Comparison of ENCODE assay signal across 18 mouse cellular contexts in the genomic region with DNA sequence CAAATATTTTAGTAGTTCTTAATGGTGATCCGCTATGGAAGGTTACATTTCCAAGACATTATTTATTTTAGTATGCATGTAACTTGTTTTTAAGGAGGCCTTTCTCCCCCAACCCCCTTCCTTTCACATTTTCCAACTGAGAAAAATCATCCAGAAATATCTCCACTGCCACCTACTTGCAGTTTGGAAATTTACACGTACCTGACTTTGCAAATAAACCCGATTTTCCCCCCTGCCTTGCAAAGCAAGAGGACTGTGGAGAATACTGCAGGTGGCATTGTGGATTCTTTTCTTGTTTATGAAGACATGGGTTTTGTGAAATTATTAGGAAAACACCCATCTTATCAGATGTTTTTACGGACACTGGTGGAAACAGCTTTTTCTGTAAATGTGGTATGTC.
DNase-seq lines count a peak whose midpoint lies in the region; ATAC-seq and TF ChIP-seq lines count a peak whose summit lies in the region.
"Had no signal": no experiment of that assay in that cellular context is flagged by ENCODE, and none has a peak within 500 bp of the region (broad histone marks: within the 10 kb centered on the region; RNA-seq: fewer than 3 reads in every experiment).

No protein-coding gene starts in this region.

- no peak overlapping the region for H3K27ac ChIP-seq in kidney, embryonic 14.5 days (ENCODE audit: low read depth, low read length)
- H3K27ac ChIP-seq in midbrain, postnatal 0 days (ENCODE audit: low read depth, low read length) = no peak overlapping the region
- no peak overlapping the region for H3K27ac ChIP-seq in midbrain, embryonic 15.5 days
- no peak overlapping the region for H3K27ac ChIP-seq in kidney, embryonic 16.5 days (ENCODE audit: low read length)
- H3K27ac ChIP-seq: embryonic facial prominence, embryonic 13.5 days; forebrain, embryonic 13.5 days; hindbrain, embryonic 12.5 days; liver, embryonic 12.5 days; midbrain, embryonic 10.5 days had no signal

- H3K4me1 ChIP-seq in kidney, embryonic 14.5 days (ENCODE audit: control insufficient read depth, insufficient read depth, low read length) = peaks cover 8% of the 10 kb centered on the region; the same call in 1 of the 2 replicates
- H3K4me1 ChIP-seq in midbrain, postnatal 0 days (ENCODE audit: insufficient read depth, low read length) = no peaks in the 10 kb centered on the region
- peaks cover 11% of the 10 kb centered on the region for H3K4me1 ChIP-seq in midbrain, embryonic 15.5 days
- peaks cover 33% of the 10 kb centered on the region for H3K4me1 ChIP-seq in kidney, embryonic 16.5 days (ENCODE audit: insufficient read depth, low read length)
- H3K4me1 ChIP-seq: liver, embryonic 12.5 days had no signal

- no peak overlapping the region for H3K4me2 ChIP-seq in kidney, embryonic 14.5 days (replicated peaks; ENCODE audit: low read depth, low read length)
- H3K4me2 ChIP-seq in midbrain, postnatal 0 days (ENCODE audit: low read depth, low read length, poor library complexity, severe bottlenecking) = no peak overlapping the region
- H3K4me2 ChIP-seq in midbrain, embryonic 15.5 days = no peak overlapping the region
- H3K4me2 ChIP-seq in kidney, embryonic 16.5 days (replicated peaks; ENCODE audit: low read depth, low read length) = no peak overlapping the region; the same call in 1 of the 2 replicates
- H3K4me2 ChIP-seq: embryonic facial prominence, embryonic 13.5 days; forebrain, embryonic 13.5 days; hindbrain, embryonic 12.5 days; liver, embryonic 12.5 days had no signal

- no peaks in the 10 kb centered on the region for H3K27me3 ChIP-seq in kidney, embryonic 14.5 days (ENCODE audit: control insufficient read depth, insufficient read depth, low read length)
- 0 out of 2 replicates have a peak, but pooled peaks cover 4% of the 10 kb centered on the region for H3K27me3 ChIP-seq in midbrain, postnatal 0 days (ENCODE audit: insufficient read depth, low read length)
- H3K27me3 ChIP-seq in midbrain, embryonic 15.5 days (replicated peaks) = peaks cover 5% of the 10 kb centered on the region
- H3K27me3 ChIP-seq in kidney, embryonic 16.5 days (ENCODE audit: insufficient read depth, low read length) = peaks cover 3% of the 10 kb centered on the region; the same call in 1 of the 2 replicates

- H3K4me3 ChIP-seq in kidney, embryonic 14.5 days (ENCODE audit: low read length) = no peak overlapping the region
- no peak overlapping the region for H3K4me3 ChIP-seq in midbrain, postnatal 0 days (ENCODE audit: low read depth, low read length)
- no peak overlapping the region for H3K4me3 ChIP-seq in midbrain, embryonic 15.5 days
- no peak overlapping the region for H3K4me3 ChIP-seq in kidney, embryonic 16.5 days (ENCODE audit: low read length)
- H3K4me3 ChIP-seq: embryonic facial prominence, embryonic 13.5 days; forebrain, embryonic 13.5 days; hindbrain, embryonic 12.5 days; liver, embryonic 12.5 days; midbrain, embryonic 10.5 days had no signal

- ATAC-seq in kidney, embryonic 14.5 days (ENCODE audit: low FRiP score, low TSS enrichment) = no peak
- no peak for ATAC-seq in midbrain, postnatal 0 days (ENCODE audit: low FRiP score)
- ATAC-seq in midbrain, embryonic 15.5 days (replicated peaks) = no peak
- no peak for ATAC-seq in kidney, embryonic 16.5 days (ENCODE audit: low FRiP score, low TSS enrichment)
- ATAC-seq: forebrain, embryonic 13.5 days; liver, embryonic 12.5 days had no signal

- peak; percentile 69 for TF ChIP-seq CTCF in midbrain, postnatal 0 days (IDR thresholded peaks at IDR 0.05)

- no peaks in the 10 kb centered on the region for H3K36me3 ChIP-seq in kidney, embryonic 14.5 days (ENCODE audit: control insufficient read depth, insufficient read depth, low read length)
- H3K36me3 ChIP-seq in midbrain, postnatal 0 days (ENCODE audit: insufficient read depth, low read length) = no peaks in the 10 kb centered on the region
- no peaks in the 10 kb centered on the region for H3K36me3 ChIP-seq in midbrain, embryonic 15.5 days (replicated peaks)
- H3K36me3 ChIP-seq in kidney, embryonic 16.5 days (ENCODE audit: insufficient read depth, low read length) = no peaks in the 10 kb centered on the region
- H3K36me3 ChIP-seq: embryonic facial prominence, embryonic 13.5 days; hindbrain, embryonic 12.5 days; liver, embryonic 12.5 days; midbrain, embryonic 10.5 days had no signal

- H3K9me3 ChIP-seq in kidney, embryonic 14.5 days (ENCODE audit: control insufficient read depth, low read length) = no peaks in the 10 kb centered on the region
- H3K9me3 ChIP-seq in midbrain, postnatal 0 days (ENCODE audit: low read length) = no peaks in the 10 kb centered on the region
- H3K9me3 ChIP-seq in midbrain, embryonic 15.5 days = no peaks in the 10 kb centered on the region
- H3K9me3 ChIP-seq in kidney, embryonic 16.5 days (ENCODE audit: low read length) = no peaks in the 10 kb centered on the region
- H3K9me3 ChIP-seq: embryonic facial prominence, embryonic 13.5 days; forebrain, embryonic 13.5 days; hindbrain, embryonic 12.5 days; liver, embryonic 12.5 days; midbrain, embryonic 10.5 days had no signal

- H3K9ac ChIP-seq in kidney, embryonic 14.5 days (ENCODE audit: low read depth, low read length) = no peak overlapping the region
- no peak overlapping the region for H3K9ac ChIP-seq in midbrain, postnatal 0 days (replicated peaks; ENCODE audit: low read length, poor library complexity, severe bottlenecking)
- H3K9ac ChIP-seq in midbrain, embryonic 15.5 days = no peak overlapping the region
- no peak overlapping the region for H3K9ac ChIP-seq in kidney, embryonic 16.5 days (replicated peaks; ENCODE audit: low read length)
- H3K9ac ChIP-seq: embryonic facial prominence, embryonic 13.5 days; forebrain, embryonic 13.5 days; hindbrain, embryonic 12.5 days; liver, embryonic 12.5 days had no signal

- WGBS in kidney, embryonic 14.5 days = 36% methylated on average over 4 of the region's 4 CpGs
- WGBS in midbrain, postnatal 0 days = 47% methylated on average over 4 of the region's 4 CpGs
- 59% methylated on average over 4 of the region's 4 CpGs for whole genome bisulfite sequencing in midbrain, embryonic 15.5 days
- 30% methylated on average over 4 of the region's 4 CpGs for WGBS in kidney, embryonic 16.5 days

- peak; percentile 27 for DNase-seq in embryo, embryonic 10 days (ENCODE audit: low spot score)
- no peak for DNase-seq in embryo, embryonic 9.5 days (ENCODE audit: extremely low spot score)
- peak; percentile 29 for DNase-seq in kidney, adult 9 months
- peak; percentile 67 for DNase-seq in midbrain, postnatal 0 days (ENCODE audit: low spot score)
- no peak for DNase-seq in liver
- DNase-seq: adrenal gland, postnatal 36 days; cerebellum, postnatal 10 days; kidney, postnatal 10 days; right cerebral cortex, postnatal 4 days; thymus, adult 18-20 months had no signal

Comparison
In these comparisons a context has a peak if more than half of its experiments do, and no peak if none do; other contexts are left out.
1. DNase-seq: peak in embryo, embryonic 10 days (single experiment), kidney, adult 9 months (single experiment) and midbrain, postnatal 0 days (single experiment); none in embryo, embryonic 9.5 days (single experiment) and liver (single experiment).